Mouse (Mus musculus) thymus, postnatal 10 days (tissue): ENCODE data around the gene Olfr1271.
"Not testable (repeated sequence)": the region's sequence is repeated elsewhere in the genome, so short reads cannot be mapped to it uniquely, and the experiment has no call there.

ENCODE experiments used
- DNase-seq, 2 experiments: peaks; one replicate each; pipeline ENCODE4 v3.0.0; 2021; ENCODE audit warnings: low spot score in 2 of 2

Olfr1271 gene

DNA sequence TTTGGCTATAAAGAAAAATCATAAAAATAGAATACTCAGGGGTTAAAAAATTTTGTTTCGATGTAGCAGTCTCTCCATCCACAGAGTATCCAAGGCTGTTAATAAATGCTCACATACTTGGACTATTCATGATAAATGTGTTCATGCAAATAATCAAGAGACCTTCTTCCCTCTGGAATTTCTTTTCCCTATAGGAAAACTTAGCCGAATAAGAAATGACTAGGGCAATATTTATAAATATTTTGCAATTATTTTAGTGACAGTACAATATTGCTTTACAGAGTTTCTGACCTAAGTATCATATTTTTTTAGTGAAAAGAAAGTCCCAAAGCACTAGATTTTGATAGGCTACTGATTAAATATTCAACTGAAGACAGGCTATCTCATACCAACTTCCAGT is at the start of gene Olfr1271:
TSS of gene Olfr1271 (minus strand) at position 101 of the 400 bp plus-strand sequence.
- no peak for DNase-seq

GRCm38 (mm10) chr2:90292741-90293140 is 21.9 kb upstream of the Olfr1271 start, which contains the start of gene Olfr1272:
TSS of gene Olfr1272 (minus strand) at chr2:90292841.
- no peak for DNase-seq

- no peak for DNase-seq
Measured at GRCm38 (mm10) chr2:90257492-90257891, 13.3 kb downstream of the Olfr1271 start, which contains the start of gene Olfr142. TSS of gene Olfr142 (minus strand) at chr2:90257592.

GRCm38 (mm10) chr2:90224393-90224792 is 46.4 kb downstream of the Olfr1271 start, which contains the start of gene Olfr1506:
TSS of gene Olfr1506 (minus strand) at chr2:90224493.
- DNase-seq = not testable (repeated sequence)
